Mouse (Mus musculus) embryo, embryonic 11 days (tissue): Measurements from ENCODE around the gene Il1rapl2.

Experiments used
- DNase-seq: peaks from one replicate; pipeline ENCODE4 v3.0.0-alpha.2; 2015

The Il1rapl2 gene

DNA sequence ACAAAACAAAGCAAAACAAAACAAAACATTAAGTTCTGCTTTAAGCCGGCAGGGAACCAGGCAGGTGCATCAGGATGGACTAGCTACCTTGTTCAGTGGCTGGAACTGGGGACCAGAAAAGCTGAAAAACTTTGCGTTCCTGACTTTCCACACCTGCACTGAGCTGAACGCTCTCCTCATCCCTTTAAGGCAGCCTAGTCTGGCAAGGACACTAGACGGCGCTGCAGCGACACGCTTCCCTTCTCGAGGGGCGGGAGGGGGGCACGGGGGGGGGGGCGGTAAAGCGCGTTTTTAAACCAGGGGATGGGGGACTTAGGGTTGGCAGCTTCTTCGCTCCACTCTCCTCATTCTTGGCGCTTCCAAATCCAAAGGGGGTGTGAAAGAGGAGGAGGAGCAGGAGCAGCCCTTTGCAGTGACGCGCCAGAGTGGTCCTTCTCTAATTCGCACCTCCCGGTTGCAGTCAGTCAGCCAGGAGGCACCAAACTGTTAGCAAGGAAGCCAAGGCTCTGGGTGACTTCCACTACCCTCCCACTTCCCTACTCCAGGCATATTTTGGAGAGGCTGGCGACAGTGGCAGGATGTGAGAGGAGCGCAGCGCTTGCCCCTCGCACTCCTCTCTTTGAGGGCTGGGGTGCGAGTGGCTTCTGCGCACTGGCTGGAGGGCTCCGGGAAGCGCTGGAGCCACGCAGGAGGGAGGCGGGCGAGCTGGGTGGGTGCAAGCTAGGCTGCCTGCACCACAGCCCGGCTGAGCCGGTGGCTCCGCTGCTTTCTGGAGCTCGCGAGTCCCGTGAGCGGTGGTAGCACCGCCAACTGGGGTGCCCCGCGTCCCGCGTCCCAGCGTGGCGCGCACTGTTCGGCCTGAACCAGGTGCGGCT lies at the start of gene Il1rapl2:
Gene Il1rapl2, plus strand, starts transcription at position 288 of the 875 bp plus-strand sequence.
- peak; percentile 57 for DNase-seq

DNA sequence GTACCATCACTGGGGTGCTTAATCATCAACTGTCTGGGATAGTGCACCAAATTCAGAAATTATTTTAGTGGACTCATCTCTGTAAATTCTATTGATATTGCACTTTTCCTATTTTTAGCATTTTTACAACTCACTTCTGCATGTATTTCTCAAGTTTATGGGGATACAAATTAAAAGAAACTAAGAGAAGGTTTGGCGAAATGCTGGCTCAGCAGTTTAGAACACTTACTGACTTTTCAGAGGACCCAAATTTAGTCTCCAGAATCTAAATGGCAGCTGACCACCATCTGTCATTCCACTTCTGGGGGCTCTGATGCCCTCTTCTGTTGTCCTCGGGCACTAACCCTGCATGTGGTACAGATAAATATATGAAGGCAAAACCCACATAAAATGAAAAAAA lies 22.1 kb upstream of the Il1rapl2 start:
- DNase-seq, result no peak

DNA sequence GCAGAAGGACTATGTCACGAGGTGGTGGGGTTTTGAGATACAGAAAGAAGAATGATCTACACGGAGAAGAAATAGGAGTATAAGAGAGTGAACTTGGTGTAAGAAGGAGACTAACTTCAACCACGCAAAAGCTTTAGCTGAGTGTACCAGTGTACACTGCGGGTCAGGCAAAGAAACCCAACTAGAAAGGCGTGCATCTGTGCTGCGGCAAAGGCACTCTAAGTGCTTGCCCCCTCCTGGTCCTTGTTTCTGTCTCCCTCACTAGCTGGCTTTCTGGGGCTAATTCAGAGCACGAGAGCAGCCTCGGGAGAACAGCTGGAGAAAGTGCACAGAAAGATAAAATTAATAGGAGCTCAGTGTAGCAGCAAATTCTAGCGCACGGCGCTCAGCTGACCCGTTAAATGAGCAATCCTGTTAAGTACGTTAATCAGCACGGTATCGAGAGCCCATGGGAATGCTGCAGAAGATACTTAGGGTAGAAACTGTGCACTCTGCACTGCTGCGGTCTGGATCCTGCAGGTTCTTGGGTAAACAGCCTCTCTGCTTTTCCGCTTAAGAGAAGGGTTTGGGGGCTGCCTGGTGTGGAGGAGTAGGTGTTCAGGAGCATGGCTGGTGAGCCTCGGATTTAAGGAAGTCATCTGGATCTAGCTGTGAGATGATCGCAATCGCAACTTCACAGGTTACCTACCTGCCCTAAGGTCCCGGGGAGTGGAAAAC lies 778 bp upstream of the Il1rapl2 start:
- DNase-seq, result peak; percentile 9

DNA sequence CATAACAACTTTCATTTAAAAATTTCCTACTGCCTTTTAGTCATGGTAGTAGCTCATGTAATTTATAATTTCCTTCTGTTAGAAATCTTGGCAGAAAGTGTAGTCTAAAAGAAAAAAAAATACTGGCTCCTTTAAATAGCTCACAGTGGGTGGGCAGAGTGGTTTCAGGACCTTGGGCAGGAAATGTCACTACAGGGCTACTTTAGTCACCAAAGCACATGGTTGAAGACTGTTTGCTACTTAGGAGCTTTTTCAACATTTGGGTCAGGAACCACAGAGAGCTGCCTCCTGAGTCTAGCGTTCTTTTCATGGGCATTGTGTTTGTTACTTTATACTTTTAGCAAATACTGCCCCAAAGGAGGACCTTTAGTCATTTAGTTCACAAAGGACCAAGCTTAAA lies 12.2 kb downstream of the Il1rapl2 start:
- no peak for DNase-seq

DNA sequence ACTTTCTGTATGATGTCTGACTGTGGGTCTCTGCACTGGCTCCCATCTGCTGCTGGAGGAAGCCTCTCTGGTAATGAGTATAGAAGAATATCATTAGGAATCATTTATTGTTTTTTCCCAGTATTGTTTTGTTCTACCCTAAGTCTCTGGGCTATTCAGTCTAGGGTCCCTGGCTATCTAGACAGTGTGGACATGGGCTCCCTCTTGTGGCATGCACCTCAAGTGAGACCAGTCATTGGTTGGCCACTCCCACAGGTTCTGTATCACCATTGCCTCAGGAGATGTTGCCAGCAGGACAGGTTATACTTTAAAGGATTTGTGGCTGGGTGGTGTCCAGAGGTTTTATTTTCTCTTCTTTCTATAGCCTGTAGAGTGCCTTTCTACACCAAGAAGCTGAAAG lies 50.3 kb downstream of the Il1rapl2 start:
- peak; percentile 33 for DNase-seq

DNA sequence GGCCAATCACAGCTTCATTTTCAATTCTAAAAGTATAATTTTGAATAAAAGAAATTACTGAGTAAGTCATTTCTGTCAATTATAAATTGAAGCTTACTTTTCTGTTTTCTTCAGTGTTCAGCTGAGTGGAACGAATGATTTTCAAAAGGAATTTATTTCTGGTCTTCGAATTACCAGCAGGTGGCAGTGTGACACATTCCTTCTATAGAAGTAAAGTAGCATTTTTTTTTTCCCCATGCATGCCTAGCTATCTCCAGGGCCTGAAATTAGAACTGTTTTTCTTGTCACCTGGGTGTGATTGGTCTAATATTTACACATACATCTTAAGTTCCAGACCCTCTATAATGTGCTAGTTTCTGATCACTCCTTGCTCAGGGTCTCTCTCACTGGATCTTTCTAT lies 96.6 kb downstream of the Il1rapl2 start:
- peak; percentile 64 for DNase-seq

DNA sequence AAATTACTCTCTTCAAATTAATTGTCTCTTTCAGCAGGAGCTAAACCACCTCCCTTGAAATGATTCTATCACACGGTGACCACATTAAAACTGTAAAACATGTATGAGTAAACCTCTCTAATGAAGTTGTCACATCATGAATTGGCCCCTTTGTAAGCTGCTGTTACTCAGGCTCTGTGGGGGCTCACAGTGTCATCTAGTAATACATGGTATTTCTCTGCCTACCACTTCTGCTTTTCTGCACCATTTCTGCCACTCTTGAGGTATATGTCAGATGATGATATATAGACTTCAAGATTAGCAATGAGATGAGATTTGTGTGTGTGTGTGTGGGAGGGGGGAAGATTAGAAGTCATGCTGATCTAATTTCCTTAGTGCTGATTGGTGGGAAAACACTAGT lies 117.6 kb downstream of the Il1rapl2 start:
- no peak for DNase-seq

DNA sequence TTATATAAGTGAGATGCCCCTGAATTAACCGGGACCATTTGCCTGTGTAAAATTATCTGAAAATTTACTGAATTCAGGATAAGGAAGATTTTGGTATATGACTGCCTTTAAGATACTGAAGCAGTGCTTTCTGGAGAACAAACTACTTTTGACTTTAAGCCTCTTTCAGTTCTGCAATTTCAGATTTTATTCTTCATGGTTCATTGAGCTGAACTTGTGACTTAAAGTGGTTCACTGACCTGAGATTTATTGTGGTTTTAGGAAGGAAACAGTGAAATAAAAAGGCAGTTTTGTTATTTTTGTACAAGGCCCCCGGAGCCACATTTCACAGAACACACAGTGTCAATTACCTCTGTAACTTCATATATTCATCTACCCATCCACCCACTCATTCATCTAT lies 129.6 kb downstream of the Il1rapl2 start:
- no peak for DNase-seq

DNA sequence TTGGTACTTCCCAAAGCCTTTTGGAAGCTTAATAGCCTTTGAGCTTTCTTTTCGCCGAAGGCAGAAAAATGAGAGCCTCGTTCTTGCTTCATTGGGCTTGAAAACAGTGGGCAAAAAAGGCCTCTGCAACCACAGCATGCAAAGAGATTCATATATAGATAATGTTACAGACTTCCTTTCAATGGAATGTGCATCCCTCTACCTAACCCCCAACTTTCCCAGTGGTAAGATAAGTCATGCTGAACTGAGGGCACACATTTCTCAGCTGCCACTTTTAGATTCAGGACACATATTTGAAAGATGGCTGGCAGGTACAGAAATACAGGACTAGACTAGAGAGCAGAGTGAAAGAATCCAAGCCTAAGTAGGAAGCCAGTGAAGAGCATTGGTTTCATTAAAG lies 185.1 kb downstream of the Il1rapl2 start:
- DNase-seq, result no peak

DNA sequence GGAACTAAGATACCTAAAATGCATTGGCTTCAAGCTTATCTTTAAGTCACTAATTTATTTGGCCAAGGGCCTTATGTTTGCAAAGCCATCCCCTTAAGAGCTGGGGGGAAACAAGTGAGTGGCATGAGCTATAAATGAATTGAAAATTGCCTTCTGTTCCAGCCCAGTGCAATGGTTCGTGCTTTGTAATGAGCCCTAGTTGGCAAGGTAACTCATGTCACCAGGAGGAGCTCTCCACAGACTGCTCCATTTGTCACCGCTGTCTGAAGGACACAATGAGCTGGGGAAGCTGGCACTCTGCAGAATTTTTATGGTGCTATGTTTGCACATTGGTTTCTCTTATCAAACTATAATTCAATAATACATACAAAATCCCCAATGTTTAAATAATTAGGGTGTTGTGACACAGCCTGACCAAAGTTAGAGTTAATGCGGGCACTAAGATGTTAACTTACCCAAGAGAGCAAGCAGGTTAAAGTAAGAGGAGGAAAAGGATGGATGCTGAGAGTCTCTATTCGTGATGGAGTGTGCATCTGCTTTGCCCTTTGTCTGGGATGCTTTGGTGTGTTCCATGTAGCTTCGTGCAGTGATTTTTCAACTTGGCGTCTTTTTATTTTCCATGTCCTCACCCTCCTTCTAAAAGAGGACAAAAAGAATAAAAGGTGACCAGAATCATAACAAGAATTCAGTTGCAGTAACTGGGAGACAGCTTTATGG lies 235.2 kb downstream of the Il1rapl2 start:
- DNase-seq, result peak; percentile 16

DNA sequence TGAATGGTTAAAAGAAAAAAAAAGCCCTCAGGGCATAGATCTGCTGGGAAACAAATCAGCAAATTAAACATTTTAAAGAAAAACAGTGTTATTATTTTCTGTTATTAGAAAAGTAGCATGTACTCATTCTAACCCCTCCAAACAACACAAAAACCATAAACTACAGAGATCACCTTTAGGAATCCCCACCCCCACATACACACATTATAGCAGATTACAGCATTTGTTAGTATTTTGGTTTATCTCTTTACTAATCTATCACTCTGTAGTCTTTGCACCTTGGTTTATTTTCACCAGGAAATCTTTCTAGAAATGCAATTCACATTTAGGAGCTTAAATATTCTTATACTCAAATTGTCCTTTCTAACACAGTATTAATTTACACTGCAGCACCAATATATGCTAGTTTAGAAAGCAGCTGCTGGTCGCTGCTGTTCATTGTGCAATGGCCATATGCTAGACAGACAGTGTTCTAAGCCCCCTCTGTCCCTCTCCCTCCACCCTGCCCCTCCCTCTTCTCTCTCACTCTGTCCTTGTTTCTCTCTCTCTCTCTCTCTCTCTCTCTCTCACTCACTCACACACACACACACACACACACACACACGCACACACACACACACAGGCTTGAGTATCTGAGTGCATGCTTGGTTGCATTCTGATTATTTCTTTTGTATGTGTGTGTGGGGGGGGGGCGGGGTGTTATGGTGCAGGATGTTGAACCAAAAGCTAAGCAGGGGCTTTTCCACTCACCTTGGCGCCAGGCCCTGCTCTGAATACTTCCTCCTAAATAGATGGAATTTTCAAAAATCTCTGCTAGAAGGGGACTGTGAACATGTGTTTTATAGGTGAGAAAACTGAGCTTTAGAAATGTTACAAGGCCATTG lies 236.1 kb downstream of the Il1rapl2 start:
- peak; percentile 18 for DNase-seq

DNA sequence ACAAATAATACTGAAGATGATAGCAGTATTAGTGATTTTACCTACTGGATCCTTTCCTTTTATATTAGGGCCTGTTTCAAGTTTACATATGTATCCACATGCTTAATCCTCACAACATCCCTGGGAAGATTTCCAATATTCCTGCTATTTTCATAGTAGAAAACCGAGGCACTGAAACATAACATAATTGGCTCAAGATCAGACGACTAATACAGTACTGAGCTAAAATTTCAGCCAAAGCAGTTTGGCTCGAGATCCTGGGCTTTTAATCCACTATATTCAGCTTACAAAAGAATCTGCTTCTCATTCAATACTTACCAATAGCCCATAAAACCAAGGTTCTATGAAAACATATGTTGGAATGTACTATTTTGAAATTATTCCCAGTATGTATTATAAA lies 239.1 kb downstream of the Il1rapl2 start:
- DNase-seq, result no peak

DNA sequence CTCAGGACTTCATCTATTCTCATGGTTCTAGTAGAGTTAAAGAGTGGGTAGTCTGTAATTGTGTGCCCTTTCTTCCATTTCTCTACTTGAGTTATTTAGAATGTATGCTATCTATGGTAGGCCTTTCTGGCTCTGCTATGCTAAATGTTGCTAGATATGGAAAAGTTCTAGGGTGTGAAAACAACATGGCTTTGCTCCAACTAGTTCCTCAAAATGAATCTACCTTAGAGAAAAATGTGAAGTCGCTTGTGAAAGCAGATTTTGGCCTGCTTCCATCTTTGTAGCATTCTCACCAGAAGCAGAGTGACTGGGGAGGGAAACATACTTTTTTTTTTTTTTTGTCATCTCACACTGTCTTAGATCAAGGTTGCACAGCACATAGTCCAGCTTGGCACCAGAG lies 241.7 kb downstream of the Il1rapl2 start:
- no peak for DNase-seq

DNA sequence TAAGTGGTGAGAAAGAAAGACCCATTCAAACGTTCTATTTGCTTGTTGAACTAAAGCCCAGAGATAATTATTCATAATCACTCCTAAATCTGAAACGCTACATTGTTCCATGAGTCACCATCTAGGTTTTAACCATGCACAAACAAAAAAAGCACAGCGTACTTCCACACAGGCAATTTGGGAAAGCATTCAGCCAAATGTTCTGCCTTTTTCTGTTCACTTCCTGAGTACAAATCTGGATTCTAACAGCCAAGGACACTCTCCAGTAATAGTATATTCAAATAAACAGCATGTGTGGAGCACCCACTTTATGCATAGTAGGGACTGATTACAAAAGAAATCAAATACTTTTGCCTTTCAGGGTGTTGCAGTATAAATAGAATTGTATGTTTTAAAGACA lies 278.5 kb downstream of the Il1rapl2 start:
- DNase-seq, result no peak

DNA sequence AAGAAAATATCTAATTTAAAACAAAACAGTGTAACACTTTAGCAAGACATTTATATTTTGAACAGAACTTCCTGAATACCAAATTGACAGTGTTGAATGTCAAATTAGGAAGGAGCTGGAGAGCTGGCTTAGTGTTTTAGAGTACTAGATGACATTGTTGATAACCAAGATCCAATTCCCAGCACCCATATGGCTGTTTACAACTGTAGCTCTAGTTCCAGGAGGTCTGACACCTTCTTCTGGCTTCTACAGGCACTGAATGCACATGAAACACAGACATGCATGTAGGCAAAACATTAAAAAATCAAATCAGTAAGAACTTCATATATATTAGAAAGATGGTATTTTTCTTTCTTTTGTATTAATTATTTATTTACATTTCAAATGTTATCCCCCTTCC lies 353.1 kb downstream of the Il1rapl2 start:
- no peak for DNase-seq

DNA sequence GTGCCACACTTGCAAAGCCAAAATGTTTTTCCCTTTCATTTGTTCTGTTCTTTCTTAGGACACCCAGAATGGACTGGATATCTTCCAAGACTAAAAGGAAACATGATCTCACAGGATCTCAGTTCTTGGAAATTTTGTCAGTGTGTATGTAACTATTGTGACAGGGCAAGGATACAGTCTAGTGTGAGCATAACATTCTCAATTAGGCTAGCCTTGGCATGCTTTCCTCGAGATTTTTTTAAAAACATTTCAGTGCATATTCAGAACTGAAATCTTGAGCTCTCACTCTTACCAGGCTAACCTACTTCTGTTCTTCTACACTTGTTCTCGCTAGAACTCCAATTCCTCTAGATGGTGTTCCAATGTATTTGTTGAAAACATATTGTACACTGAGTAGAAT lies 356.4 kb downstream of the Il1rapl2 start:
- DNase-seq, result no peak

DNA sequence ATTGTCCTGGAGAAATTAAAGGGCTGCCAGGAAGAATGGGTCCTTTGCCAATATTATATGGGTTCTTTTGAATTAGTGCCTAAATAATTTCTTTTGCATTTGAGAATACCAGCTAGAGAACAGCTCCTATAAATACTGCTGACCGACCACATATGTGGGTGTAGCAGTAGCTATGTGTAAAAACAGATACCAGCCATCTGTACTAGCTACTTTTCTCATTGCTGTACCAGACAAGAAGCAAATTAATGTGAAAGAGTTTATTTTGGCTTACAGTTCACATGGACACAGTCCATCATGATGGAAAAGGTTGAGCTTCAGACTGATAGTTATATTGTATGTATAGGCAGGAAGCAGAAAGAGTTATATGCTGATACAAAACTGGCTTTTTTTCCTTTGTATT lies 377.3 kb downstream of the Il1rapl2 start:
- no peak for DNase-seq

DNA sequence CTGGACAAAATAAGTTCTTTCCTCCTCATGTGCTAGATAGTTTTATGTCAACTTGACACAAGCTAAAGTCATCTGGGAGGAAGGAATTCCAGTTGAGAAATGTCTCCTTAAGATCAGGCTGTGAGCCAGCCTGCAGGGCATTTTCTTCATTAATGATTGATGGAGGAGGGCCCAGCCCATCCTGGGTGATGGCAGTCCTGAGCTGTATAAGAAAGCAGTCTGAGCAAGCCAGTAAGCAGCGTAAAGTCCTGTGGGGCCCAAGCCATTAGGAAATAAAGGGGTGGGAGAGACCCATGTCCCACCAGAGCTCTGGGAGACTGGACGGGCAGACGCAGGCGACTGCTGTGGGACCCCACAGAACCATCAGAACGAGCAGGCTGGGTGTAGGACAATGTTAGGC lies 400.9 kb downstream of the Il1rapl2 start:
- peak; percentile 0 for DNase-seq

DNA sequence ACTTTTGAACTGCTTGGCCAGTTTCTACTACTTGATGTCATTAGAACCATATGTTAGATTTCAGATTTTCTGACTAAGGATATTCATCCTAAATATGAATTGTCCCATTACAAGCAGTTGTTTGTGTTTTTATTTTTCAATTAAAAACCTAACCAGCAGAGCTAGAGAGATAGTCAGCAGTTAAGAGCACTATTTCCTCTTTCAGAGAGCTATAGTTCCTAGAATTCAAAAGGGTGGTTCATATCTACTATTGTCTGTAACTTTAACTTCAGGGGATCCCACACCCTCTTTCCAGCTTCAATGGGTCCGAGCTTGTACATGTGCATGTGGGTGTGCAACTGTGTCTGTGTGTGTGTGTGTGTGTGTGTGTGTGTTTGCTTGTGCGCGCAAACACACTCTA lies 472.7 kb downstream of the Il1rapl2 start:
- no peak for DNase-seq

DNA sequence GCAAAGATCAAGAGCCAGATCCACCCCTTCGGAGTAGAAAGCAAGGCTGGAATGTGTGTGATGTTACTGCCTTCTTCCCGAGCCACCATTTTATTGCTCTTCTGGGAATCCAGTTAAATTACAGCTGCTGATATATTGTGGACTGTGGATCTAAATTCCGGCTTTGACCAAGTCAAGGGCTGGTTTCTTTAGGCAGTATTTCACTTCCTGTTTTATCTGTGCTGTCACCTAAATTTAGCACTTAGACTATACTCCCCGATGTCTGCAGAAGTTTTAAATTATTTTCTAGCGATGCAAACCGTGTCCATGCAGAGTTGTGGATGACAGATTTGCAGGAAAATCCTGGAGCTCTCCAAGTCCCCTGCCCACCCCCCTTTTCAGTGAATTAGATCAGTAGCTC lies 533.5 kb downstream of the Il1rapl2 start:
- peak; percentile 26 for DNase-seq

DNA sequence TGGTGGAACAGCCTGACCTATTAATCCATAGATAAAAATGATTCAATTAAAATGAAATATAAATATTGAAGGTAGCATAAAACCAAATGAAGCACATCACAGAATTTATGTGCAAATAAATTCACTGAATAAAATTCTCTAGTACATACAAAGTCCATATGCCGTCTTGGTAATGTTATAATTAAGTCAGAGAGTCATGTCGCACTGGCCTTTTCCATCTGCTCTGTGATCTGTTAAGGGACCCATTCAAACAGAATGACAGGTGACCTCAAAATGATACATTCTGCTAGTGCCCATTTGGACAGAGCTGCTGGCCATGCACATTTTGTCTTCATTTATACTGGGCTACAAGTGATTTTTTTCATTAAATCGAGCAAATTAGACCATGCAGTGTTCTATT lies 534.3 kb downstream of the Il1rapl2 start:
- DNase-seq, result no peak

DNA sequence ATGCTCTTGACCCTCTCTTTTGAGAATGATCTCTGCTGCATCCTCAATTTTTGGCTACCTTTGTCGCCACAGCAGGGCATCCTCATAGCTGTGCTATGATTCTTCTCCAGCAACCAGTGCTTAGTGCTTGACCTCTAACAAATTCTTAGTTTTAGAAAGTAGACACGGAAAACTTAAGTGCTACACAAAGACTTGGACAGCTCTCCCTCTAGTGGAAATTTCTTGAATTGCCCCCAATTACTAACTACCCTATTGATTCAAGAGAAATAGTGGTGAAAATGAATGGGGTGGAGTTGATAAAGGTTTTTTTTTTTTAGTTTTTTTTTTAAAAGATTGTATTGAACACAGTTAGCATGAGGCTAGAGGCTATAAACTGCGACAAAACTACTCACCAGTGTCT lies 599.7 kb downstream of the Il1rapl2 start:
- peak; percentile 35 for DNase-seq

DNA sequence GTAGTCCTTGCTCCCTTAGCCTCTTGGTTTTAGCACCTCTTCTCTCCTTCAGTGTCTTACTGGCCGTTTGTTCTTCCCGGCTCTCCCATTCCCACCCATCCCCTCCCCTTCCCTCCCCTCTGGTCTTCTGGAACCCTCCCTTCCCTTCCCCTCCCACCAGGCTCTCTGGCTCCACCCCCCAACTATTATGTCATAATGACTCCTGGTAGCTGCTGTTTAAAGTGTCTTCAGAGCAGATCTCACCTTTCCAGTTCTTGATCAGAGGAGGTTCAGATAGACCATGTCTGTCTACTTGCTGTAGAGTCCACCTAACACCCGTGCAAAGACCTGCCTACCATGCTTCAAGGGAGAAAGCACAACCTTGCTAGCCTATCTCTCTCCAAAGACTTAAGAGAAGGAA lies 639.1 kb downstream of the Il1rapl2 start, which contains the start of gene Tex13a:
Gene Tex13a, minus strand, starts transcription at position 101 of the 400 bp plus-strand sequence.
- DNase-seq, result no peak
